Comparison of ENCODE assay signal across 23 mouse cellular contexts in genomic region chr3:96590657-96591056, GRCm38 (mm10). TPM values are rescaled to one million over a fixed set of nuclear protein-coding genes. Genes with fewer than 3 reads are reported as not detected.
"Had no signal": no experiment of that assay in that cellular context is flagged by ENCODE, and none has a peak within 500 bp of the region (broad histone marks: within the 10 kb centered on the region; RNA-seq: fewer than 3 reads in every experiment).

No protein-coding gene starts in this region.

- DNase-seq: lung, adult 18-20 months; lung, embryonic 14.5 days; lung, postnatal 10 days; lung, postnatal 4 days; midbrain, embryonic 14.5 days; retina, postnatal 1 day; right cerebral cortex, adult 18-20 months; right cerebral cortex, postnatal 25 days; thymus, adult 2 months; thymus, postnatal 25 days; thymus, postnatal 4 days had no signal

- ATAC-seq: midbrain, embryonic 16.5 days had no signal

- H3K36me3 ChIP-seq: midbrain, embryonic 10.5 days; midbrain, embryonic 12.5 days; neural tube, embryonic 13.5 days; neural tube, embryonic 15.5 days; stomach, embryonic 15.5 days had no signal

- H3K27me3 ChIP-seq: neural tube, embryonic 15.5 days; stomach, embryonic 15.5 days had no signal

- H3K27ac ChIP-seq: midbrain, embryonic 10.5 days; midbrain, embryonic 12.5 days; neural tube, embryonic 13.5 days; neural tube, embryonic 15.5 days; stomach, embryonic 15.5 days; stomach, postnatal 0 days had no signal

- H3K4me2 ChIP-seq: lung, embryonic 14.5 days; midbrain, embryonic 12.5 days; neural tube, embryonic 13.5 days; neural tube, embryonic 15.5 days; stomach, embryonic 15.5 days had no signal

- H3K4me3 ChIP-seq: midbrain, embryonic 10.5 days; midbrain, embryonic 12.5 days; myocyte; neural tube, embryonic 13.5 days; neural tube, embryonic 15.5 days; stomach, embryonic 15.5 days had no signal

- H3K9ac ChIP-seq: lung, embryonic 14.5 days; midbrain, embryonic 12.5 days; neural tube, embryonic 13.5 days; neural tube, embryonic 15.5 days; stomach, embryonic 15.5 days had no signal

- H3K9me3 ChIP-seq: midbrain, embryonic 12.5 days; neural tube, embryonic 13.5 days; neural tube, embryonic 15.5 days; stomach, embryonic 15.5 days had no signal

RNA-seq across cellular contexts. Expression of gene Ankrd34a, which starts 5.8 kb away (rescaled TPM):
- total RNA-seq: megakaryocyte, adult 5-6 weeks; megakaryocyte-erythroid progenitor cell, adult 5-6 weeks had no signal

RNA-seq across cellular contexts. Expression of gene Gm16253, which starts 13.9 kb away (rescaled TPM):
- total RNA-seq: megakaryocyte-erythroid progenitor cell, adult 5-6 weeks had no signal
- polyA plus RNA-seq: testis, adult 2 months; thymus, adult 2 months; urinary bladder, adult 2 months had no signal
